Mouse (Mus musculus) kidney, embryonic 16.5 days (tissue): Measurements from ENCODE around the gene Ascl4. TPM values are rescaled to one million over a fixed set of nuclear protein-coding genes. Genes with fewer than 3 reads are reported as not detected.
A peak's percentile ranks its signal among the peaks of the same experiment; 100 is the strongest.

Experiments used
- ATAC-seq: fragments of 200-750 bp; cut with Nextera tagmentation; 2 replicates; pipeline ENCODE4 v1.8.0; 2017; ENCODE audit warnings: moderate TSS enrichment; ENCODE audit not compliant: low FRiP score, low TSS enrichment
- H3K27ac ChIP-seq: fragments of 300-500 bp; sonication (generic); 2 replicates; pipeline ENCODE4 v1.5.1; 2014; ENCODE audit warnings: low read length
- H3K27me3 ChIP-seq: fragments of 300-500 bp; sonication (generic); 2 replicates; pipeline ENCODE4 v1.6.1; 2014; ENCODE audit warnings: low read length, control low read depth, mixed read lengths; ENCODE audit not compliant: insufficient read depth
- H3K36me3 ChIP-seq: fragments of 300-500 bp; sonication (generic); 2 replicates; pipeline ENCODE4 v1.6.1; 2014; ENCODE audit warnings: low read length, control low read depth, mixed read lengths; ENCODE audit not compliant: insufficient read depth
- H3K4me1 ChIP-seq: fragments of 300-500 bp; sonication (generic); 2 replicates; pipeline ENCODE4 v1.6.1; 2014; ENCODE audit warnings: low read length, control low read depth, mixed read lengths; ENCODE audit not compliant: insufficient read depth
- H3K4me2 ChIP-seq: fragments of 300-500 bp; sonication (generic); replicated peaks from 2 replicates; pipeline ENCODE4 v1.6.1; 2014; ENCODE audit warnings: low read depth, low read length
- H3K4me3 ChIP-seq: fragments of 300-500 bp; sonication (generic); 2 replicates; pipeline ENCODE4 v1.5.1; 2014; ENCODE audit warnings: mild to moderate bottlenecking, low read length
- H3K9ac ChIP-seq: fragments of 300-500 bp; sonication (generic); replicated peaks from 2 replicates; pipeline ENCODE4 v1.6.1; 2014; ENCODE audit warnings: low read length
- H3K9me3 ChIP-seq: fragments of 300-500 bp; sonication (generic); 2 replicates; pipeline ENCODE4 v1.6.1; 2016; ENCODE audit warnings: low read length, control low read depth
- WGBS: fragments of 180-500 bp; shearing (Covaris S2); extraction: QIAGEN DNeasy Blood & Tissue Kit; methylation state at CpG from one replicate; pipeline ENCODE4 v1.1.7; 2014; 5-methylcytosine and 5-hydroxymethylcytosine counted together
- polyA plus RNA-seq: library from polyadenylated mRNA; unstranded; fragments of >200 nt; fragmentation: Nextera tagmentation; extraction: Ambion mirVana; gene quantifications from 2 replicates; pipeline ENCODE4 v1.2.1, GENCODE M21; 2015

The Ascl4 gene
- polyA plus RNA-seq, result 0.75 and 1.1 TPM in 2 replicates

- Histone ChIP-seq H3K36me3 (no peaks in the 10 kb centered on the region), H3K9ac (peak within 1 kb of the TSS; percentile 56), H3K4me2 (peak within 1 kb of the TSS; percentile 73), H3K27me3 (peaks cover 25% of the 10 kb centered on the region), H3K9me3 (no peaks in the 10 kb centered on the region), H3K4me3 (peak within 1 kb of the TSS; percentile 52), H3K27ac (0 out of 2 replicates have a peak within 1 kb of the TSS, but pooled peaks have one; percentile 27), H3K4me1 (peaks cover 7% of the 10 kb centered on the region)
- under 1% methylated on average over 23 of the region's 23 CpGs for WGBS
- no peak; the same call in 1 of the 2 replicates for ATAC-seq
These were observed at the start of gene Ascl4 for GRCm38 (mm10) chr10:85927676-85928445. Gene Ascl4 (plus strand): TSS chr10:85927681.

GRCm38 (mm10) chr10:85879886-85880486 lies 47.5 kb upstream of the Ascl4 start:
- Histone ChIP-seq H3K4me3 (no peak overlapping the region), H3K9ac (no peak overlapping the region), H3K9me3 (no peaks in the 10 kb centered on the region), H3K27me3 (no peaks in the 10 kb centered on the region), H3K36me3 (peaks cover 71% of the 10 kb centered on the region), H3K4me1 (no peaks in the 10 kb centered on the region), H3K27ac (no peak overlapping the region), H3K4me2 (no peak overlapping the region)
- ATAC-seq, result no peak
- WGBS, result 79% methylated on average over 8 of the region's 8 CpGs

- Histone ChIP-seq H3K4me1 (peaks cover 11% of the 10 kb centered on the region), H3K36me3 (peaks cover 17% of the 10 kb centered on the region), H3K9me3 (no peaks in the 10 kb centered on the region), H3K27ac (peak within 1 kb of the TSS; percentile 87), H3K9ac (peak within 1 kb of the TSS; percentile 90), H3K4me2 (peak within 1 kb of the TSS; percentile 90), H3K4me3 (peak within 1 kb of the TSS; percentile 88), H3K27me3 (no peaks in the 10 kb centered on the region)
- 0% methylated on average over 85 of the region's 90 CpGs for WGBS
- ATAC-seq, result peak; percentile 100
These were observed 10.8 kb upstream of the Ascl4 start, which contains the start of gene Prdm4 for GRCm38 (mm10) chr10:85916498-85917309. Gene Prdm4 (minus strand): TSS chr10:85917142.

DNA sequence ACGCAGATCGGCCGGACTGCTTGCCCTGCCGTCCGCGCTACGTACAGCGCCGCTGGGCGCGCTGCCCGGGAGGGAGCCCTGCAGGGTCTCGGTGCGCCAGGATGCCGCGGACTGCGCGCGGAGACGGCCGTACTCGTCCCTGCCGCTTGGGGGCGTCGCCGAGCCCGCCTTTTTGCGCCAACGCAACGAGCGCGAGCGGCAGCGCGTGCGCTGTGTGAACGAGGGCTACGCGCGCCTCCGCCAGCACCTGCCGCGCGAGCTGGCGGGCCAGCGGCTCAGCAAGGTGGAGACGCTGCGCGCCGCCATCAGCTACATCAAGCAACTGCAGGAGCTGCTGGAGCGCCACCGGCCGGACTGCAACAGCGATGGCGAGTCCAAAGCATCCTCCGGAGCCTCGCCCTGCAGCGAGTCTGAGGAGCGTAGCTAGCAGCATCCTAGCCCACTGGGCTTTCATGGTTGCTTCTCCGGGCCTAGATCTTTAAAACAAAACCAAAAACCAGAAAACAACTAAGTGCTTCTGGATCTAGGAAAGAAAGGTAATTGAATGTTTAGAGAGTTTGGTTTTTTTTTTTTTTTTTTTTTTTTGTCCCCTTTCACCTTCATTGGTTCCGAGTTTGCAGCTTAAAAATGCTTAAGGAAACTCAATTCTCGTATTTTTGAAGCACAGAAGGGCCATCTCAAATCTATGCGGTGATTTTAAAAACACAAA lies 1.2 kb downstream of the Ascl4 start:
- Histone ChIP-seq H3K4me3 (peak overlapping the region; percentile 52), H3K4me1 (peaks cover 7% of the 10 kb centered on the region), H3K27me3 (peaks cover 21% of the 10 kb centered on the region; the same call in 1 of the 2 replicates), H3K36me3 (no peaks in the 10 kb centered on the region), H3K27ac (0 out of 2 replicates have a peak overlapping the region, but pooled peaks have one; percentile 27), H3K9me3 (no peaks in the 10 kb centered on the region), H3K9ac (peak overlapping the region; percentile 56), H3K4me2 (peak overlapping the region; percentile 73)
- WGBS, result 1% methylated on average over 63 of the region's 63 CpGs
- peak; percentile 91 for ATAC-seq

- WGBS, result 36% methylated on average over 11 of the region's 11 CpGs
- Histone ChIP-seq H3K27me3 (peaks cover 16% of the 10 kb centered on the region; the same call in 1 of the 2 replicates), H3K4me3 (peak overlapping the region; percentile 52), H3K9ac (peak overlapping the region; percentile 15; the same call in 1 of the 2 replicates), H3K4me1 (peaks cover 7% of the 10 kb centered on the region), H3K36me3 (no peaks in the 10 kb centered on the region), H3K27ac (no peak overlapping the region), H3K4me2 (peak overlapping the region; percentile 73), H3K9me3 (no peaks in the 10 kb centered on the region)
- ATAC-seq, result no peak
These were observed 1.7 kb downstream of the Ascl4 start for GRCm38 (mm10) chr10:85929208-85929591.

GRCm38 (mm10) chr10:85929962-85930361 lies 2.5 kb downstream of the Ascl4 start:
- Histone ChIP-seq H3K9me3 (no peaks in the 10 kb centered on the region), H3K27me3 (peaks cover 16% of the 10 kb centered on the region; the same call in 1 of the 2 replicates), H3K4me1 (peaks cover 7% of the 10 kb centered on the region), H3K4me2 (no peak overlapping the region), H3K4me3 (no peak overlapping the region), H3K9ac (no peak overlapping the region), H3K27ac (no peak overlapping the region), H3K36me3 (no peaks in the 10 kb centered on the region)
- no peak for ATAC-seq
- WGBS, result 93% methylated on average over 11 of the region's 11 CpGs

DNA sequence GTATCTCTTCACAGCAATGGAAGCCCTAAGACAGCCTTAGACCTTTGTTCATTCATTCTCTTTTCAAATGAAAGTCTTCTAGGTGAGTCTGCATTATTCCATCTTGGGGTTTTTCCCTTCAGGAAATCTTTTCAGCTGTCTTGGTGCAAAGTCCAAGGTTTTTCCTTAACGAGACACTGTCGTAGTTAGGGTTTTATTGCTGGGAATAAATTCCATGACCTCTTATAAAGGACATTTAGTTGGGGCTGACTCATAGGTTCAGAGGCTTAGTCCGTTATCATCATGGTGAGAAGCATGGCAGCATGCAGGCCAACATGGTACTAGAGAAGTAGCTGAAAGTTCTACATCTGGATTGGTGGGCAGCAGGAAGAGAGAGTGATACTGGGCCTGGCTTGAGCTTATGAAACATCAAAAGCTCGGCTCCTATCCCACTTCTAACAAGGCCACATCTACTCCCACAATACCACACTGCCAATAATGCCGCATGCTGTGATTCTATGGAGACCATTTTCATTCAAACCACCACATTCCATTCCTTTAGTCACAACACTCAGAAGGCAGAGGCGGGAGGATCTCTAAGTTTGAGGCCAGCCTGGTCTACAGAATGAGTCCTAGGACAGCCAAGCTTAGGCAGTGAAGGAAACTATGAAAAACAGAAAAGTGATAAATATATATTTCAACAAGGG lies 8.9 kb downstream of the Ascl4 start:
- H3K36me3 ChIP-seq, result peaks cover 49% of the 10 kb centered on the region
- H3K27me3 ChIP-seq, result no peaks in the 10 kb centered on the region
- no peak overlapping the region for H3K4me3 ChIP-seq
- H3K4me1 ChIP-seq, result no peaks in the 10 kb centered on the region
- H3K27ac ChIP-seq, result no peak overlapping the region
- no peak overlapping the region for H3K9ac ChIP-seq
- WGBS, result 90% methylated on average over 6 of the region's 6 CpGs
- no peak for ATAC-seq
- H3K9me3 ChIP-seq, result peaks cover 14% of the 10 kb centered on the region; the same call in 1 of the 2 replicates
- H3K4me2 ChIP-seq, result no peak overlapping the region

DNA sequence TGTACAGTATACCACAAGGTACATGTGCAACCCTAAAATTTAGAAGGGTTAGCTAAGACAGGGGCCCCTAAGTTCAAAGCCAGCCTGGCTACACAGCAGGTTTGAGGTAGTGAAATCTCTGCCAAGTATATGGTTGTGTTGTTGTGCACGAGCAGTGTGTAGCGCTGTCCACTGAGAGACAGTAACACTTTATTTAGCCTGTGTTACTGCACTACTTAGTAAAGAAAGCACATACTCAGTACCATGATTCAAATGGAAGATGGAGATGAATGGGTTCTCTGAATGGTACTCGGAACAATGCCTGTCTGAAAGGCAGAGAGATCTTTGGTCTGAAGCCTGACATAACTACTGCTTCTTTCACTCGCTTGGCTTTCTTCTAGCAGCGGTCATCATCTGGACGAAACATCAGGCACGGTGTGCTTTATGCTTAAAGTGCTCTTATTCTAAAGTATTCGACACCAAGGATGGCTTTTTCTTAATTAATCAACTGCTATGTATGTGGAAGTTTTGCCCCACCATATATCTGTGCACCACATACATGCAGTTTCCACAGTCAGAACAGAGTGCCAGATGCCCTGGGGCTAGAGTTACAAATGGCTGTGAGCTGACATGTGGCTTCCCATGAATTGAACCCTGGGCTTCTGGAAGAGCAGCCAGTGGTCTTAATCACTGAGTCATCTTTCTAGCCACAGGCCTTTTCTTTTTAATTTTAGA lies 21.2 kb downstream of the Ascl4 start:
- H3K27me3 ChIP-seq, result no peaks in the 10 kb centered on the region
- WGBS, result 96% methylated on average over 8 of the region's 8 CpGs
- no peaks in the 10 kb centered on the region for H3K9me3 ChIP-seq
- peaks cover 68% of the 10 kb centered on the region for H3K36me3 ChIP-seq
- no peak for ATAC-seq
- no peaks in the 10 kb centered on the region for H3K4me1 ChIP-seq
- no peak overlapping the region for H3K4me3 ChIP-seq
- H3K9ac ChIP-seq, result no peak overlapping the region
- H3K4me2 ChIP-seq, result no peak overlapping the region
- no peak overlapping the region for H3K27ac ChIP-seq
